Mouse (Mus musculus) fat pad, adult 2 months (tissue): Measurements from ENCODE around the gene Myh7b.

Source experiments
- DNase-seq: peaks from one replicate; pipeline ENCODE4 v3.0.0-alpha.2; 2011; ENCODE audit warnings: low read depth, low spot score; ENCODE audit errors: extremely low read depth

Gene Myh7b

DNA sequence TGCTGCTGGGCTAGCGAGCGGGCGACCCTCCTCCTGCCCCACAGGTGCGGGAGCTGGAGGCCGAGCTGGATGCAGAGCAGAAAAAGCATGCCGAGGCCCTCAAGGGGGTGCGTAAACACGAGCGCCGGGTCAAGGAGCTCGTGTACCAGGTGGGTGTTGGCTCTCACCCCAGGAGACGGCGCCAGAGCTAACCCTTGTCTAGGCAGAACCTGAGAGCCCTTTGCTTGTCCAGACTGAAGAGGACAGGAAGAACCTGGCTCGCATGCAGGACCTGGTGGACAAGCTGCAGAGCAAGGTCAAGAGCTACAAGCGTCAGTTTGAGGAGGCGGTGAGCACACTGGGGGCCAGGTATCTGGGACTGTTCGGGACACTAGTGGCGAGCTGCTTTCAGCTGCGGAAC lies 22.1 kb downstream of the Myh7b start:
- DNase-seq, result no peak

- DNase-seq, result no peak
These were observed 22.7 kb downstream of the Myh7b start for GRCm38 (mm10) chr2:155633731-155634130.

- DNase-seq, result no peak
These were observed 23.6 kb downstream of the Myh7b start for GRCm38 (mm10) chr2:155634562-155634961.

DNA sequence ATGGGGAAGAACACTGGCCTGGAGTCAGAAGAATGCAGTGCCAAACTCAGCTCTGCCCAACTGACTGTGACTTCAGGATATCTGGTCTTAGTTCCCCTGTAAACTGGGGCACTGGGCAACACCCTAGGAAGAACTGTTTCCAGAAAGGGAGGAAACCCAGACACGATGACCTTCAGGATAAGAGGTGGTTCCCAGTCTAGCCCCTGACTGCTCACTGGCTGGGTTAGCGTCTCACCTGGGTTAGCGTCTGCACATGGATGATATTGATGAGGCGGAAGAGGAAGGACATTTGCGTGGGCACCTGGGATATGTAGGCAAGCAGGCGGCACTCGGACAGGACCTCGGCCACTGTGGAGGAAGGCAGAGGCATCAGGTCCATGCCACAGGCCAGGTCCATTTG lies 24.9 kb downstream of the Myh7b start:
- no peak for DNase-seq

GRCm38 (mm10) chr2:155636881-155637280 lies 25.9 kb downstream of the Myh7b start:
- no peak for DNase-seq

DNA sequence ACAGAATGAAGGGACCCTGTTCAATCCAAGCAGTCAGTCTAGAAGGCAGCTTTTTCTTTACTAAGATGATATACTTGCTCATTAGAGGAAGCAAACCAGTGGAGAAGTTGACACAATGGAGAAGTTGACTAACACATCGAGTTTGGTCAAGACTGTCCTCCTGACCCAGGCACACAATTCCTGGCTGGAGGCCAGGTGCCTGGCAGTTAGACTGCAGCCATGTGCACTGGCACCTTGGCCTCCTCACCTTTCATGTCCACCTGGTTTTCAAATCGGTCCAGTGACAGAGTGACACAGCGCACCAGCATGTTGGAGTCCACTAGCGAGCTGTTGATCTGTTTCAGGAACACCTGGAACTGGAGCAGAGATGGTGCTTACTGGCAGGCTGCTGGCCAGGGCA lies 26.4 kb downstream of the Myh7b start:
- no peak for DNase-seq

DNA sequence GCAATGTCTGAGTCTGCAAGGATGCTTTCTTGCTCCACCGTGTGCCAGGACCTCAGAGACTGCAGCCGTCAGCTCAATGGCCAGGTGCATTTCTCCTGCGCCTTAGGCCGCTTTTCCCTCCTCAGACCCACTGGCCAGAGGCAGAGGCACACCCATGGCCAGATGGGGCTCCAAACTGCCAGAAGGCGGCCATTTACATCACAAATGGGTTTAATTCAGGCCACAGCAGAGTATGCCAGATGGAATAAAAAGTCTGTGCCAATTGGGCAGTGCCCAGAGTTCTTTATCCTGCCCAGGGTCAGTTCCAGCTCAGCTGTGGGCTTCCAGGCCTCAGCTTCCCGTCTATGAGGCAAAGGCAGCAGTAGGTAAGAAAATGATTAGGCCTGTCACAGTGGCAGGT lies 29.6 kb downstream of the Myh7b start:
- no peak for DNase-seq

GRCm38 (mm10) chr2:155641540-155642472 lies 30.8 kb downstream of the Myh7b start:
- DNase-seq, result no peak

- no peak for DNase-seq
These were observed 34.7 kb downstream of the Myh7b start for GRCm38 (mm10) chr2:155645746-155646145.

DNA sequence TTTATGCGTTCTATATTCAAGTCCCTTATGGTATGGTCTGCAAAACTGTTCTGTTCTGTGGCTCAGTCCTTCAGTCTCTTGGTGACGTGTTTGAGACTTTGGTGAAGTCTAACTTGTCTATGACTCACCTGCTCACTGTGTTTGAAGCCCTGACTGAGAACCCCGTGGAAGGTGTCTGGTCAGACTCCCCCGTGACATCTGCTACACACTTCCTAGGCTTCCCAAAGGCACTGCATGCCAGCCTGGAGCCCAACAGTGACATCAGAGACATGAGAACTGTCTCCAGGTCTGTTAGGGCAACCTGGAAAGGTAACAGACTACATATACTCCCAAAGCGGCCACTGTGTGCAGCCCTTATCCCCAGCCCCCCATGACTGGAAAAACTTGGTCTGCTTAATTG lies 41.6 kb downstream of the Myh7b start:
- no peak for DNase-seq

- DNase-seq, result no peak
These were observed 44.9 kb downstream of the Myh7b start for GRCm38 (mm10) chr2:155655759-155656372.

GRCm38 (mm10) chr2:155662390-155662789 lies 51.4 kb downstream of the Myh7b start:
- no peak for DNase-seq

- DNase-seq, result no peak
These were observed 52.1 kb downstream of the Myh7b start for GRCm38 (mm10) chr2:155663097-155663496.

GRCm38 (mm10) chr2:155663910-155664460 lies 53.0 kb downstream of the Myh7b start:
- DNase-seq, result no peak

GRCm38 (mm10) chr2:155667881-155668280 lies 56.9 kb downstream of the Myh7b start:
- no peak for DNase-seq

- no peak for DNase-seq
These were observed 57.4 kb downstream of the Myh7b start for GRCm38 (mm10) chr2:155668461-155668860.

DNA sequence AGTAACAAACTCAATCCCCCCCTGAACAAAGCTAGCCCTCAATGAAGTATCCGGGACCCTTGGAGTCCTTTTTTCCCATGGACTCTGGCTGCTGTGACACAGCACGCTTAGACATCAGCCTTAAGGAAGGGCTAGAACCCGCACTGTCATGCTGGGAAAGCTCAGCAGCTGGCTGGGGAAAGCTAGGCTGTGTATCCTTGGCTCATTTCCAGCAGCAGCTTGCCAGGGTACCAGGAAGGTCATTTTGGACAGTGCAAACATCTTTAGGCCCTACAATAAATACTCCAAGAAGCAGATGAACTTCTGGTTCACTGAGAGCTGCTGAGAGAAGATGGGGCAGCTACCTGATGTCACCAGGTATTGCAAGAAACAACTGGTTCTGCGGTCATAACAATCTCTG lies 60.2 kb downstream of the Myh7b start:
- DNase-seq, result no peak

DNA sequence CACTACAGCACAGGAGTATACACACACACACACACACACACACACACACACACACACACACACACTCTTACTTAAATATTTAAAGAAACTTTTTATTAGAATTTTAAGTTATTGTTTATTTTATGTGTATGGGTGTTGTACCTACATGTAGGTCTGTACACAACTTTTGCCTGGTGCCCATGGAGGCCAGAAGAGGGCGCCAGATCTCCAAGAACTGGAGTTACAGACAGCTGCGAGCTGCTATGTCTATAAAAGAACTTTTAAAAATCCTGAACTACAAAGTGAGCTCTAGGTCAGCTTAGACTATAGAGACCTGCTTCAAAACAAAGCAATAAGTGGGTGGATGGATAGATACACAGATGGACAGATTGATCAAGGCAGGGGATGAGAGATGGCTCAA lies 62.5 kb downstream of the Myh7b start:
- no peak for DNase-seq

DNA sequence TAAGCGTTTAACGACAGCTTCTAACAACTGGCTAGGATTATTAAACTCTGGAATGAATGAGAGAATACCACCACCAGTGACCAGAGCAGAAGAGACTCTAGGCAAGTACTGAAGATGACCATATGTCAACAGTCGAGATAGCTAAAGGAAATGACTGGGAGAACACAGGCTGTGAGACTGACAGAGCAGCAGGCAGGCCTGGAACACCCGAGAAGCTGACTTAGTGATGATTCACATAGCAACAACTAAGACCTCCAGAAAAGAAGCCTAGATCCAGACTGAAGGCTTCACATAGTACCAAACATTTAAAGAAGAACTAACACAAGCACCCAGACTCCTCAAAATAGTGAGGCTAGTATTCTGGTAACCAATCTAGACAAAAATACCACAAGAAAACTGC lies 64.1 kb downstream of the Myh7b start:
- no peak for DNase-seq

GRCm38 (mm10) chr2:155679586-155680110 lies 68.6 kb downstream of the Myh7b start:
- DNase-seq, result no peak

DNA sequence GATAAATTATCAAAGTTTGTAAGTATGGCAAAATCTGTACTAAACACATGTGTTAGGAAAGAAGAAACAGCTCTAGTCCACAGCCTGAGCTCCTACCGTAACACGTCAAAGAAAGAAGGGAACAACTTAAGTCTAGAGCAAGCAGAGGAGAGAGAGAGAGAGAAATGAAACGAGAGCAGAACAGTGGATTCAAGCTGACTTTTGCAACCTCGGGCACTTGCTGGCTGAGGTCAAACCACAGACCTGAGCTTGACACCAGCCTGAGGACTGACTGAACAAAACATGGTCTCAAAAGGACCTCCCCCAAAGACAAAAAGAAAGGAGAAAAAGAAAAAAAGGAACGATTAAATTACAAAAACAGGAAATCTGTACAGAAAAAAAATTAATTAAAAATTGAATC lies 69.6 kb downstream of the Myh7b start:
- DNase-seq, result no peak

DNA sequence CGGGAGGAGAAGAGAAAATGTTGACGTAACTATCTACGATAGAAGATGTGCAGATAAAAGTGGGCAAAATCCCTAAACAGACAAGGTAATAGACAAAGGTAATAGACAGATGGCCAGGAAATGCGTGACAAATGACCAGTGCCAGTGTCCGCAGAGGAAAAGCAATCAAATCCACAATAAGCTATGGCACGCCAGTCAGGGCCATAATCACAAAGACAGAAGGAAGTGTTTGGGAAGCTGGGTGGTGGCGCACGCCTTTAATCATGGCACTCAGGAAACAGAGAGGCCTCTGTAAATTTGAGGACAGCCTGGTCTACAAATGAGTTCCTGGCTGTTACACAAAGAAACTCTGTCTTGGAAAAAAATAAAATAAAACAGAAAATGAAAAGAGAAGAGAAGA lies 70.2 kb downstream of the Myh7b start:
- no peak for DNase-seq
